Mouse (Mus musculus) CD4-positive, CD25-positive, alpha-beta regulatory T cell, adult 4 months (primary cell): Measurements from ENCODE around the gene Lgals9. TPM values are rescaled to one million over a fixed set of nuclear protein-coding genes. Genes with fewer than 3 reads are reported as not detected.

Source experiments
- ATAC-seq: one replicate; pipeline ENCODE4 v1.8.0; 2017
- polyA plus RNA-seq, 2 experiments: library from polyadenylated mRNA; unstranded; fragments of 100-300 nt; shearing (Covaris generic); gene quantifications; one replicate each; pipeline ENCODE4 v1.2.1; 2017

Gene Lgals9
- polyA plus RNA-seq, 2 experiments from 2014 or later, result 289 to 325 TPM

- ATAC-seq, result peak; percentile 51
These were observed 11.2 kb downstream of the Lgals9 start for GRCm38 (mm10) chr11:78973381-78974150.

GRCm38 (mm10) chr11:78972811-78973351, 11.9 kb downstream of the Lgals9 start:
- peak; percentile 39 for ATAC-seq

GRCm38 (mm10) chr11:78972328-78972727, 12.4 kb downstream of the Lgals9 start:
- no peak for ATAC-seq

- no peak for ATAC-seq
These were observed 13.0 kb downstream of the Lgals9 start for GRCm38 (mm10) chr11:78971746-78972145.

GRCm38 (mm10) chr11:78971096-78971495, 13.7 kb downstream of the Lgals9 start:
- ATAC-seq, result no peak

- no peak for ATAC-seq
These were observed 16.6 kb downstream of the Lgals9 start for GRCm38 (mm10) chr11:78968121-78968520.

GRCm38 (mm10) chr11:78967371-78967770, 17.4 kb downstream of the Lgals9 start:
- ATAC-seq, result no peak

GRCm38 (mm10) chr11:78961221-78961620, 23.5 kb downstream of the Lgals9 start:
- no peak for ATAC-seq

- no peak for ATAC-seq
These were observed 24.8 kb downstream of the Lgals9 start for GRCm38 (mm10) chr11:78959841-78960520.

- ATAC-seq, result no peak
These were observed 25.4 kb downstream of the Lgals9 start for GRCm38 (mm10) chr11:78959367-78959766.

GRCm38 (mm10) chr11:78956260-78956659, 28.5 kb downstream of the Lgals9 start:
- ATAC-seq, result peak; percentile 58

GRCm38 (mm10) chr11:78952467-78952866, 32.3 kb downstream of the Lgals9 start:
- ATAC-seq, result no peak

GRCm38 (mm10) chr11:78950365-78950764, 34.4 kb downstream of the Lgals9 start:
- ATAC-seq, result no peak

GRCm38 (mm10) chr11:78943083-78943482, 41.7 kb downstream of the Lgals9 start:
- ATAC-seq, result no peak

- ATAC-seq, result no peak
These were observed 49.6 kb downstream of the Lgals9 start for GRCm38 (mm10) chr11:78935178-78935577.

- no peak for ATAC-seq
These were observed 50.0 kb downstream of the Lgals9 start for GRCm38 (mm10) chr11:78934727-78935126.

GRCm38 (mm10) chr11:78934307-78934706, 50.4 kb downstream of the Lgals9 start:
- ATAC-seq, result no peak

- ATAC-seq, result no peak
These were observed 55.4 kb downstream of the Lgals9 start for GRCm38 (mm10) chr11:78929345-78929744.

- no peak for ATAC-seq
These were observed 59.8 kb downstream of the Lgals9 start for GRCm38 (mm10) chr11:78924916-78925315.

GRCm38 (mm10) chr11:78924111-78924510, 60.6 kb downstream of the Lgals9 start:
- ATAC-seq, result no peak

- no peak for ATAC-seq
These were observed 61.9 kb downstream of the Lgals9 start for GRCm38 (mm10) chr11:78922678-78923407.

GRCm38 (mm10) chr11:78920411-78920939, 64.3 kb downstream of the Lgals9 start, which contains the start of gene Nos2:
Gene Nos2 (plus strand): TSS chr11:78920787.
- ATAC-seq, result no peak

GRCm38 (mm10) chr11:78919745-78920144, 65.0 kb downstream of the Lgals9 start:
- ATAC-seq, result no peak
